Mouse (Mus musculus) lung, embryonic 14.5 days (tissue): ENCODE data around the gene Eif2b4. TPM values are rescaled to one million over a fixed set of nuclear protein-coding genes. Genes with fewer than 3 reads are reported as not detected.

Source experiments
- ATAC-seq: fragments of 200-750 bp; cut with Nextera tagmentation; 2 replicates; pipeline ENCODE4 v1.8.0; 2017; ENCODE audit warnings: mild to moderate bottlenecking, moderate TSS enrichment, moderate library complexity; ENCODE audit not compliant: insufficient read depth
- DNase-seq: peaks from one replicate; pipeline ENCODE4 v3.0.0-alpha.2; 2015
- H3K27ac ChIP-seq: fragments of 300-500 bp; sonication (generic); 2 replicates; pipeline ENCODE4 v1.5.1; 2014; ENCODE audit warnings: low read depth, mild to moderate bottlenecking, moderate library complexity
- H3K27me3 ChIP-seq: fragments of 300-500 bp; sonication (generic); 2 replicates; pipeline ENCODE4 v1.6.1; 2014; ENCODE audit warnings: low read length, control low read depth; ENCODE audit not compliant: insufficient read depth
- H3K36me3 ChIP-seq: fragments of 300-500 bp; sonication (generic); 2 replicates; pipeline ENCODE4 v1.6.1; 2014; ENCODE audit warnings: control low read depth; ENCODE audit not compliant: insufficient read depth
- H3K4me1 ChIP-seq: fragments of 300-500 bp; sonication (generic); 2 replicates; pipeline ENCODE4 v1.6.1; 2014; ENCODE audit warnings: antibody characterized with exemption, control low read depth; ENCODE audit not compliant: insufficient read depth
- H3K4me2 ChIP-seq: fragments of 300-500 bp; sonication (generic); 2 replicates; pipeline ENCODE4 v1.6.1; 2014; ENCODE audit warnings: mild to moderate bottlenecking
- H3K4me3 ChIP-seq: fragments of 300-500 bp; sonication (generic); 2 replicates; pipeline ENCODE4 v1.5.1; 2014; ENCODE audit warnings: low read depth, low read length
- H3K9ac ChIP-seq: fragments of 300-500 bp; sonication (generic); 2 replicates; pipeline ENCODE4 v1.6.1; 2014
- H3K9me3 ChIP-seq: fragments of 300-500 bp; sonication (generic); 2 replicates; pipeline ENCODE4 v1.6.1; 2016; ENCODE audit warnings: low read depth, low read length, control low read depth
- CTCF ChIP-seq: IDR thresholded peaks from 2 replicates; pipeline ENCODE4 v1.5.1; 2016; ENCODE audit warnings: antibody characterized with exemption, low read depth
- WGBS: fragments of 180-500 bp; shearing (Covaris S2); extraction: QIAGEN DNeasy Blood & Tissue Kit; methylation state at CpG from one replicate; pipeline ENCODE4 v1.1.7; 2014; 5-methylcytosine and 5-hydroxymethylcytosine counted together
- polyA plus RNA-seq: library from polyadenylated mRNA; unstranded; fragments of >200 nt; fragmentation: Nextera tagmentation; extraction: Ambion mirVana; gene quantifications from 2 replicates; pipeline ENCODE4 v1.2.1, GENCODE M21; 2014

The Eif2b4 gene
- polyA plus RNA-seq, 1 experiment from 2014 or later = 64.2 TPM

DNA sequence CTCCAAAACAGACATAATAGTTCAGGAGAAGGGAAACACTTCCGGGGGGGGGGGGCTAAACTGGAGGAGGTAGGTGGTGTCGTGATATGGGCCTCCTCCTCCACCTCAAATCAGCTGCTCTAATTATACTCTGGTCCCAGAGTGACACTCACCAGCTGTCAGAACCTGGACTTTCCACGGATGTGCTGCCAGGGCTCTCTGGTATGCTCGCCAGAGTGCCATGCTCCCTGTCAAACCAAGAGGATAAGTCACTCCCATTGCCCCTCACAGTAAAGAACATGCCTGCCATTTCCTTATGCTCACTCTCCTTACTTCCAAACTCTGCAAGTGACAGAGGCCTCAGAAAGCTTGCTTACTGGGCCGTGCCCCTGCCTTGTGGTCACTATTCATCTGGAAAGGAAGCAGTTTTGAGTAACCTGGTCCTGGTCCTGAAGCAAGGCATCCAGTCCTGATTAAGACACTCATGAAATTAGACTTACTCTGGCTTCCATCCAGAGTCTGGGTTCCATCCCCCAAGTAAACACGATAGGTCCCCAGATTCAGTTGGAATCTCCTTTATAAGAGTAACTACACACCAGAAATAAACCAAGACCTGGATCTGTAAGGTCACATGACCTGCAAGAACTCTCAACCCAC, 39.6 kb downstream of the Eif2b4 start:
- Histone ChIP-seq H3K27ac (peak overlapping the region; percentile 4; the same call in 1 of the 2 replicates), H3K9ac (peak overlapping the region; percentile 63), H3K4me3 (peak overlapping the region; percentile 63), H3K4me1 (no peaks in the 10 kb centered on the region), H3K36me3 (peaks cover 32% of the 10 kb centered on the region), H3K4me2 (peak overlapping the region; percentile 89), H3K9me3 (no peaks in the 10 kb centered on the region), H3K27me3 (no peaks in the 10 kb centered on the region)
- 34% methylated on average over 6 of the region's 6 CpGs for WGBS
- ATAC-seq = 0 out of 2 replicates have a peak, but pooled peaks have one; percentile 7
- TF ChIP-seq CTCF = no peak
- DNase-seq = no peak

DNA sequence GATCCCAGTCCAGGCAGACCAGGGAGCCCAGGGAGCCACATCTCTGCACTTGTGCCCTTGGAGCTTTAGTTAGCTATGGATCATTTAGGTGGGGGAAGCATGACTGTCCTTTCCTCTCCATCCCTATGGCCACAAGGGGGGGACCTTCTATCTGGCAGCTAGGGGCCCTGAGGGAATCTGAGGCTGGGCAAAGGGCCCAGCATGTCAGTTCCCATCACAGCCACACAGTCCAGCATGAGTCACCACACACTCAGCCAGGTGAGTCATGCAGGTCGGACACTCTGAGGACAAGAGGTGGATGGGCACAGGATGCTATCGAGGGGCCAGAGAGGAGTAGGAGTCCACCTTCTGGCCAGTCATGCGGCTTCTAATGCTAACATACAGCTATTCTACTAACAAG, 41.5 kb downstream of the Eif2b4 start:
- DNase-seq (no peak), ATAC-seq (no peak)
- H3K27ac ChIP-seq = no peak overlapping the region
- TF ChIP-seq CTCF = peak; percentile 12; the same call in 1 of the 2 replicates
- H3K9me3 ChIP-seq = no peaks in the 10 kb centered on the region
- H3K4me2 ChIP-seq = no peak overlapping the region
- H3K4me3 ChIP-seq = no peak overlapping the region
- H3K36me3 ChIP-seq = peaks cover 13% of the 10 kb centered on the region
- H3K9ac ChIP-seq = no peak overlapping the region
- 88% methylated on average over 3 of the region's 3 CpGs for WGBS
- no peaks in the 10 kb centered on the region for H3K4me1 ChIP-seq
- H3K27me3 ChIP-seq = no peaks in the 10 kb centered on the region

DNA sequence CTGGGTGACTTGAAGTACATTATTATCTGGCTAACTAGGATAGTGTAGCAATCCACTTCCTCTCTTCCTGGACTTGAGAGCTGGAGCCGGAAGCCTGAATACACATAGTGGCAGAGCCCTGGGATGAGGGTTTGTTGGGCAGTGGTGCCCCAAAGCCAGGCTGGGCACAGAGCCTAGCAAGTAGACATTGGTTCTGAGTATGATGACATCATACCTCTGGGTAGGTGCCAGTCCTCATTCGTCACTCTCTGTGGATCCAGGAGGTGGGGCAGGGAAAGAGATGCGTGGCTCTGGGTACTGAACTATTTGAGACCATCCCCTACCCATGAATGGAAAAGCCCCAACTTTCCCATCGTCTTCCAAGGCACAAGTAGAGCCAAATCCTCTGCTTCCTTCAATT, 43.4 kb downstream of the Eif2b4 start:
- WGBS = 80% methylated on average over 4 of the region's 4 CpGs
- ATAC-seq (no peak), DNase-seq (no peak)
- no peak overlapping the region for H3K9ac ChIP-seq
- peaks cover 19% of the 10 kb centered on the region; the same call in 1 of the 2 replicates for H3K36me3 ChIP-seq
- no peaks in the 10 kb centered on the region for H3K9me3 ChIP-seq
- H3K4me1 ChIP-seq = no peaks in the 10 kb centered on the region
- H3K27ac ChIP-seq = no peak overlapping the region
- TF ChIP-seq CTCF = no peak
- H3K27me3 ChIP-seq = no peaks in the 10 kb centered on the region
- no peak overlapping the region for H3K4me3 ChIP-seq
- no peak overlapping the region for H3K4me2 ChIP-seq

DNA sequence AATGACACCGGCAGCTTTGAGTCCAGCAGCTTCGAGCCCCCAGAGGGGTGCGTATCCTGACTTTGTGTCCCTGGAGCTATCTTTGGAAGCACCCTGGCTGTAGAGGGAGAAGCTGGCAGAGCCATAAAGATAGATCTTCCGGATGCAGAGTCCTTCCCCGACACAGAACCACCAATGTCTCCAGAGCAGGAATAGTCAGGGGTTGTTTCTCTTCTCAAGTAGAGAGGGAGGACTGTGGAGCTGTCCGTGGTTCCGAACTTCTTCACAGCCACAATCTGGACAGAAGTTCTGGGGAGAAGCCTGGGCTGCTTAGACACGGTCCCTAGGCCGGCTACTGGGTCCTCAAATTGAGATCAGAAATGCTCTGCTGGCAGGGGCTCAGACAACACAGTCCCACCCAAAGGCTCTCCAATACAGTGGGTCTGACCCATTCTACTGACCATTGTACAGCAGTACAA, 54.2 kb downstream of the Eif2b4 start:
- H3K9ac ChIP-seq = no peak overlapping the region
- no peaks in the 10 kb centered on the region for H3K9me3 ChIP-seq
- DNase-seq (peak; percentile 80), ATAC-seq (no peak)
- peak overlapping the region; percentile 42 for H3K4me2 ChIP-seq
- H3K36me3 ChIP-seq = peaks cover 10% of the 10 kb centered on the region; the same call in 1 of the 2 replicates
- H3K27ac ChIP-seq = no peak overlapping the region
- no peaks in the 10 kb centered on the region for H3K4me1 ChIP-seq
- peaks cover 58% of the 10 kb centered on the region for H3K27me3 ChIP-seq
- TF ChIP-seq CTCF = no peak
- peak overlapping the region; percentile 14; the same call in 1 of the 2 replicates for H3K4me3 ChIP-seq
- 10% methylated on average over 9 of the region's 9 CpGs for WGBS

DNA sequence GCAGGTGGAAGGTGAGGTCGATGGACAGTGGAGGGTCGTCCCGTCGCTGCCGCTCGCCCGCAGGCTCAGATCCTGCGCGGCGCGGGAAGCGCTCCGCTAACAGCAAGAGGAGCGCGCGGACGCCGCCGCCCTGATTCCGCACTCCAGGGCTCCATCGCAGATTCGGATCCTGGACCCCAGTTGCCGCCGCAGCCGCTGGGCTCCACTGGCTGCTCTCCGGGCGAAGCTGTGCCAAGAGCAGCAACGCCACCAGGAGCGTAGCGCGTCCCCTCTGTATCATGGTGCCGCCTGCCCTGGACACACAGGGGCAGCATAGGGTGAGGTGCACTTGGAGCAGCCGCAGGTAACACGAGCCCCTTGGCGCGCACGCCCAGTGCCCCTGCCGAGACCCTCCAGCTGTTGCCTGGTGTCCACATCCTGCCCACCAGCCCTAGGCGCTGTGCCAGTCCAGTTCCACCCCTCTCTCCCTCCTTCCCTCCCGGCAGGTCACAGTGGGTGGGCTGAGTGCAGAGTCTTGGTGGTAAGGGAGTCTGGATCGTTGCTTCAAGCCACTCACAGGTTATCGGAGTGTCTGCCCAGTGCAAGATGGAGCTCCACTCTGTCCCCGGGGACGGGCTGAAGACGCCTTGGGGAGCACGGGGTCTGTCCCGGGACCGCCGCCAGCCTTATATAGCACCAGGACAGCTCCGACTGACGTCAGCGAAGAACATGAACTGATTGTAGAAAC, 54.8 kb downstream of the Eif2b4 start, which contains the start of gene Ucn:
Gene Ucn, minus strand, starts transcription at position 589 of the 727 bp plus-strand sequence.
- no peak within 1 kb of the TSS for H3K9ac ChIP-seq
- H3K27ac ChIP-seq = no peak within 1 kb of the TSS
- ATAC-seq (peak; percentile 60; the same call in 1 of the 2 replicates), DNase-seq (peak; percentile 56)
- peaks cover 60% of the 10 kb centered on the region for H3K27me3 ChIP-seq
- peak within 1 kb of the TSS; percentile 42 for H3K4me2 ChIP-seq
- peak within 1 kb of the TSS; percentile 14; the same call in 1 of the 2 replicates for H3K4me3 ChIP-seq
- peaks cover 8% of the 10 kb centered on the region; the same call in 1 of the 2 replicates for H3K36me3 ChIP-seq
- no peak for TF ChIP-seq CTCF
- 1% methylated on average over 52 of the region's 52 CpGs for WGBS
- no peaks in the 10 kb centered on the region for H3K4me1 ChIP-seq
- no peaks in the 10 kb centered on the region for H3K9me3 ChIP-seq

DNA sequence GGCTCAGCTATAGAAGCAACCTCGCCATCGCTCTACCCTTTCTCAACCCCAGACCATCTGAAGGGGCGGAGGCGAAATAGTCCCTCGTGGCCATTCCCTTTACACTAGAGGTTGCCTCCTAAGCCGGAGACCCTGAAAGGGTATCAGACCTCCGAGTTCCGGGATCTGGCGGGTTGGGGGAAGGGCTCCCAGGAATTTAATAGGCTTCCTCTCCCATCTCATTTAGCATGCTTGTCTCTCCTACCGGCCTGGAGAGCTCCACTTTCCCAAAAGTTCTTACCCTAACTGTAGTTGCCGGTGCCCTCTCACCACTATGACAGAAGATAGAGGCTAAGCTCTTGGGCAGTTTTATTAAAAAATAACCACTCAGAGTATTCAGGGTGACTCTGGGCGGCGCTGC, 55.6 kb downstream of the Eif2b4 start:
- no peaks in the 10 kb centered on the region for H3K9me3 ChIP-seq
- H3K4me3 ChIP-seq = peak overlapping the region; percentile 14; the same call in 1 of the 2 replicates
- H3K9ac ChIP-seq = no peak overlapping the region
- H3K27me3 ChIP-seq = peaks cover 60% of the 10 kb centered on the region
- 0 out of 2 replicates have a peak, but pooled peaks cover 5% of the 10 kb centered on the region for H3K36me3 ChIP-seq
- DNase-seq (no peak), ATAC-seq (no peak)
- H3K4me2 ChIP-seq = peak overlapping the region; percentile 42; the same call in 1 of the 2 replicates
- WGBS = 2% methylated on average over 13 of the region's 13 CpGs
- TF ChIP-seq CTCF = no peak
- no peaks in the 10 kb centered on the region for H3K4me1 ChIP-seq
- H3K27ac ChIP-seq = no peak overlapping the region

Other genes with a start within 250 kb of the Eif2b4 start
- gene Cgref1, start 247.8 kb downstream of the Eif2b4 start, polyA plus RNA-seq = 2.3 and 2.6 TPM in 2 replicates
- 79.8 and 99.6 TPM in 2 replicates for gene Preb, start 233.1 kb downstream of the Eif2b4 start, polyA plus RNA-seq
- gene Tcf23, start 224.8 kb downstream of the Eif2b4 start, polyA plus RNA-seq = 0.16 and 0.25 TPM in 2 replicates
- 148 and 159 TPM in 2 replicates for gene Atraid, start 145.1 kb downstream of the Eif2b4 start, polyA plus RNA-seq
- 7.2 and 8.0 TPM in 2 replicates for gene Slc5a6, start 144.5 kb downstream of the Eif2b4 start, polyA plus RNA-seq
- 38.0 and 43.4 TPM in 2 replicates for gene Cad, start 138.7 kb downstream of the Eif2b4 start, polyA plus RNA-seq
- not detected in 2 replicates for gene Dnajc5g, start 87.1 kb downstream of the Eif2b4 start, polyA plus RNA-seq
- 0.38 TPM in 1 of 2 replicates, not detected in the other for gene Slc30a3, start 85.2 kb downstream of the Eif2b4 start, polyA plus RNA-seq
- 0.30 TPM in 1 of 2 replicates, not detected in the other for gene Trim54, start 76.7 kb downstream of the Eif2b4 start, polyA plus RNA-seq
- not detected in 2 replicates for gene Ucn, start 54.6 kb downstream of the Eif2b4 start, polyA plus RNA-seq
- 55.3 and 58.3 TPM in 2 replicates for gene Mpv17, start 39.2 kb downstream of the Eif2b4 start, polyA plus RNA-seq
- gene Gm29609, start 13.5 kb downstream of the Eif2b4 start, polyA plus RNA-seq = 0.68 and 0.92 TPM in 2 replicates
- gene Gtf3c2, start 13.3 kb downstream of the Eif2b4 start, polyA plus RNA-seq = 74.1 and 78.6 TPM in 2 replicates
- gene Snx17, start 203 bp downstream of the Eif2b4 start, polyA plus RNA-seq = 130 and 131 TPM in 2 replicates
- gene Zfp513, start 8.9 kb upstream of the Eif2b4 start, polyA plus RNA-seq = 5.4 and 7.1 TPM in 2 replicates
- gene Ppm1g, start 27.3 kb upstream of the Eif2b4 start, polyA plus RNA-seq = 144 and 148 TPM in 2 replicates
- gene Nrbp1, start 47.4 kb upstream of the Eif2b4 start, polyA plus RNA-seq = 158 and 165 TPM in 2 replicates
- gene Gm9970, start 47.8 kb upstream of the Eif2b4 start, polyA plus RNA-seq = 0.37 and 0.38 TPM in 2 replicates
- 31.1 and 32.0 TPM in 2 replicates for gene Krtcap3, start 58.3 kb upstream of the Eif2b4 start, polyA plus RNA-seq
- gene Ift172, start 97.7 kb upstream of the Eif2b4 start, polyA plus RNA-seq = 32.3 and 36.4 TPM in 2 replicates
- gene Fndc4, start 102.7 kb upstream of the Eif2b4 start, polyA plus RNA-seq = 58.5 and 68.6 TPM in 2 replicates
- gene Gckr, start 104.0 kb upstream of the Eif2b4 start, polyA plus RNA-seq = 0.34 TPM in 1 of 2 replicates, not detected in the other